Mouse (Mus musculus): ENCODE measurements around the gene Rhbdf2.

DNA sequence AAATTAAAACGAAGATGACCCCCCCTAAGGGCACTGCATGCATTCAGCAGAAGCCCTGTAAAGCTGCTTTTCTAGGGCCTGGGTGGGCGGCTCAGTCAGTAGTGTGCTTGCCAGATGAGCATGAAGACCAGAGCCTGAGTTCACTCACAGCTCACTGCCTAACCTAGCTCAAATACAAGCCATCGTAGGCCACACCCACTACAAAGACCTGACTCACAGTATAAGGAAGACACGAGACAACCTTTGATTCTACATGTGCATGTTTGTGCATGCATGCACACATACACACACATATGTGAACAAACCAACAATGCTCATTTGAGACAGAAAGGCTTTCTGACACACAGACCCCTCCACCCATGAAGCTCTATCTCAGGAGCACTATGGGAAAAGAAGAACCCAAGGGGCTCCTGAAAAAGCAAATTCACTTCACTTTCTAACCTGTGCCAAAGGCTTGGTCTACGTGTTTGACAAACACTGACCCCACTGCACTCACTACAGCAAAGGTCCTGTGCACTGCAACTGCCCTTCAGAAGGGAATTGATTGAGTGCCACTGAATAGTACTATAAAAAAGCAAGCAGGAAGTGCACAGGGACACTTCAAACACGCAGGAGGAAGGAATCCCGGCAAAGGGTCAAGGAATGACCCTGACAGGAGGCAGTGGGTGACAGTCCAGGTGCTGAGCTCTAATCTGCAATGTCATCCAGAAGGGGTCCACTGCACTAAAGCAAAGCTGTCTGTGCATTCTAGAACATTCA, 61.4 kb downstream of the Rhbdf2 start:
- TF ChIP-seq CTCF (IDR thresholded peaks at IDR 0.05; ENCODE audit: insufficient read depth, low read depth, low read length) (no peak), POLR2A (IDR thresholded peaks at IDR 0.05; ENCODE audit: insufficient read depth, low read depth, low read length) (no peak)

Data from olfactory bulb, adult 2 months (tissue).